Mouse (Mus musculus) liver (tissue): ENCODE measurements around the gene Sft2d1.

Experiments used
- DNase-seq: peaks from one replicate; pipeline ENCODE4 v3.0.0-alpha.2; 2020; ENCODE audit warnings: mixed read lengths

The Sft2d1 gene

DNA sequence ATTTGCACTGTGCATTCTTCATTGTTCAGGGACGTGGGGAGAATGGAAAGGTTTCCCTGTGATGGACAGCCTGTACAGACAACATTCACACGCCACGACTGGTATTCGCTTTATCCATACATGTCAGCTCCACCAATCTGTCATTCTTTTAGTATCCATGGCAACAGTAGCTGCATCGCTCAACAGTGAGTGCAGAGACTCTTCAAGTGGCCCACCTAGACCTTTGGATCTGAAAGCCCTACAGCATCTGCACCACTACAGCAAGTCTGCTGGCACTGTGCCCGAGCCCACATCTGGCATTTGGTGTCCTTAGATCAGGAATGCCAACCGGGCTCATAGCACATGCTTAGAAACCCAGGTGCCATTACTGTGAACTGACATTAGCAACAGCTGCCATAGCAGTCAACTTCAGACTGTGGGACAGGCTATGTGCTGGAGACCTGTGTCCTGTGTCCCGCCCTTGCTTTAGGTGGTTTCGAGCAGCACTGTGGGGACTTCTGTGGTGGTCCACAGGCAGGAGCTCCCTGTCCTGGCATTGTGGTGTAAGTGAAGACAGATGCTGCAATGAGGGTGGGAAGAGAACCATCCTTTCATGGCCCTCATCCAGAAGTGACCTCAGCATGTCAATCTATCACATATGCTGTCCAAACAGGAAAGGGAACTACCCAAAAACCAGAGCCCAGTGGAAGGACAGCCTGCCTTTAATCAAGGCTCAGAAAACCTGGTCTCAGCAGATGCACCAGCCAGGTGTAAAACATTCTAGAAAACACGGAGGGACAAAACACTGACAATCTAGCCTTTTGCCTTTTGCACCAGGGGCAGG, 50.6 kb downstream of the Sft2d1 start:
- DNase-seq, result no peak

DNA sequence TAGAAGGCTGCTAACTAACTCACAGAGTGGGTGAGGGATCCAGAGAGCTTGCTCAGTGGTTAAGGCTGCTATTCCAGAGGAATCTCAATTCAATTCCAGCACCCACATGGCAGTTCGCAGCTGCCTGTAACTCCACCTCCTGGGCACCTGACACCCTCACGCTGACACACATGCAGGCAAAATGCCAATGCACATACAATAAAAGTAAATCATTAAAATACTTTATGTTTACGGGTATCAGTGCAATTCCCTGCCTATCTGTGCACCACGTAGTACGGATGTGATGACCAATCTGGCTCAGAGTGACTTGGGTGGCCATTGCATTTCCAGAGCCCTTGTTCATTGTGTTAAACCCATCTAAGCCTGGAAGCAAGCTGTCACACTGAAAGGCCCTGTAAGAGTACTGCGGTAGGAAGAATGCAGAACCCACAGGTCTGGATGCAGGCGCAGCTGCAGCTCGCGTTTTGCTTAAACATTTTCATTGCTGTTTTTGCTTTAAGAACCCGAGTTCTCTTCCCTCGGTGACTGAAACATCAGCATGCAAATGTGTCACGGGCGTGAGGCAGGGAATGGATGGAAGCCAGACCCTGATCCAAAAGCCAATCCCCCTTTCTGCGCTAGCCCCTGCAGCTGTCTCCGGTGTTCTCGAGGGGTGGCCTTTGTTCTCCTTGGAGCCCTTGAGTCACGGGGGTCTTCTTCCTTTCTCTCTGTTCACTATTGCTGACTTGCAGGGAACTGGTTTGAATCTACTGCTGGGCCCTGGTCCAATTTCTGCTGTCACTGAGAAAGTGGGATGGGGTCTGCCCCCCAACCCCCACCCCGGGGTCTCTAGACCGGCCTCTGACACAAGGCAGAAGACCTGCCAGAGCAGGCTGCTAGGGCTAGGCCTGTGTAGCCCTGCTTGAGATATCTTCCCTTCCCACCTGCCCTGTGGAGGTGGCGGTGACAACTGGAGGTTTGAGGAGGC, 56.9 kb downstream of the Sft2d1 start:
- DNase-seq, result no peak

DNA sequence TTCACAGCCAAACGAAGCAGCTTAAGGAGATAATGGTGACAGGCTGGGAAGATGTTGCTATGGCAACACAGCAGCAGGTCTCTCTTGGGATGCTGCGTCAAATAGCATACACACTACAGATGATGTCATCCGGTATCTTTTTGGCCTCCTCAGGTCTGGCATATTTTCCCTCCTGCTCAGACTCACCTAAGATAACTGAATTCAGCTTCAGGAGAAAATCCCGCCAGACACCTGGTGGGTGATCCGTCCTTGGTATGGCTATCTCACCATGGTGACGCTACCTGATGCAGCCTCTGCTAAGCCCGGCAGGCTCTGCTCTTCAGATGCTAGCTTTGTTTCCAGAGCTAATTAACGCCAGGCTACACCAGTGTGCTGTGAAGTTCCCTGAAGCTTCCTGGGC, 57.7 kb downstream of the Sft2d1 start:
- no peak for DNase-seq

DNA sequence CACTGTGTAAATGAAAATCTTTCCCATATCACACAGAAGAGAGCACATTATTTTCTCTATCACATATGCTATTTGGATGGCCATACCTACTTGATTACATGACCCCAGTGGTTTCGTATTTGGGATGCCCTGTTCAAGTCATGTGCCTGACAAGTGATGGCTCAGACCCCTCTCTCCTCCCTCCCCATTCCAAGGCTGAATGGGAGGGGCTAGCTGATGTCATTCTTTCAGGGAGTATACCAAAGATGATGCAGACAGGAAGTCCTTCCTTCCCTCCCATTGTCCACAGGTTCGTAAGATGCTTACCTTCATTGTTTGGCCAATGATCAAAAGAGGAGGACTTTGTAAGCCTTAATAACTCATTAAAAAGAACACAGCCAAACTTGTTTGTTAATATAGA, 58.3 kb downstream of the Sft2d1 start:
- DNase-seq, result no peak

DNA sequence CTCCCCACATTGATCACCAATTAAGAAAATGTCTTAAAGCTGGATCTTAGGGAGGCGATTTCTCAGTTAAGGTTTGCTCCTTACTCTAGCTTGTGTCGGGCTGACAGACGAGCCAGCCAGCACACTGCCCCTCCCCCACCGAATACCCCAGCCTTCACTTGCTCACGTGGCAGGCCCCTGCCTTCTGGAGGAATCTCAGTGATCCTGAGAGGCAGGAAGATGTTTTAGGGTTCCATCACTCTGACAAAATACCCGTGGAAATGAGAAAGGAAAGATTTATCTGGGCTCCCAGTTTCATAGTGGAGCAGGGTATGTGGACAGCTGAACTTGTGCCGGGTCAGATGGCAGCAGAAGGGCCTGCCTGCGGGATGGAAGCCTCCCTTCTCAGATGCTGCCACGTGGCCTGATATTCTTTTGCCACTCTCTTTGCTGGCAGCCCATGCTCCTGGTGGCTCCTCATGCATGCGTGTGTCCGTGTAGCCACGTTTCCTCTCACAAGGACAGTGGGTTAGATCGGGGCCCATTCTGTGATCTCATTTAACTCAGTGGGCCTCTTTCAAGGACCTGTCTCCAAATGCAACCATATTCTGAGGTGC, 59.8 kb downstream of the Sft2d1 start:
- no peak for DNase-seq

DNA sequence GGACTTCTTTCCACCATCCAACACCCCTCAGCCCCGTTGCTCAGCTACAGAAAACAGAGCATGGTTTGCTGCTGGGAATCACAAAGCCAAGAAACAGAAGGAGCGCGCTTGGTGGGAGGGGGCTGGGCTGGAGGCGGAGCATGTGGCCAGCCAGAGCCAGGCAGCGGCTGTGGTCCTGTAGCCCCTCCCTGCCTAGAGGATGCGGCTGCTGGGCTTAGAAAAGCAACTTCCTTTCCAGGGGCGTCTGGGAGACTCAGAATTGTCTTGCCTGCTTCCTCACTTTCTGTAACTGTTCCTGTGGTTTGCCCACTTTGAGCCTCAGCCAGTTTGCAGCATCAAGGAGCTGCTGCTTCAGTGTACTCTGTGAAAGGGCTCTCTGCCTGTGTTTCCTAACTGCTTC, 60.9 kb downstream of the Sft2d1 start:
- DNase-seq, result peak; percentile 75

DNA sequence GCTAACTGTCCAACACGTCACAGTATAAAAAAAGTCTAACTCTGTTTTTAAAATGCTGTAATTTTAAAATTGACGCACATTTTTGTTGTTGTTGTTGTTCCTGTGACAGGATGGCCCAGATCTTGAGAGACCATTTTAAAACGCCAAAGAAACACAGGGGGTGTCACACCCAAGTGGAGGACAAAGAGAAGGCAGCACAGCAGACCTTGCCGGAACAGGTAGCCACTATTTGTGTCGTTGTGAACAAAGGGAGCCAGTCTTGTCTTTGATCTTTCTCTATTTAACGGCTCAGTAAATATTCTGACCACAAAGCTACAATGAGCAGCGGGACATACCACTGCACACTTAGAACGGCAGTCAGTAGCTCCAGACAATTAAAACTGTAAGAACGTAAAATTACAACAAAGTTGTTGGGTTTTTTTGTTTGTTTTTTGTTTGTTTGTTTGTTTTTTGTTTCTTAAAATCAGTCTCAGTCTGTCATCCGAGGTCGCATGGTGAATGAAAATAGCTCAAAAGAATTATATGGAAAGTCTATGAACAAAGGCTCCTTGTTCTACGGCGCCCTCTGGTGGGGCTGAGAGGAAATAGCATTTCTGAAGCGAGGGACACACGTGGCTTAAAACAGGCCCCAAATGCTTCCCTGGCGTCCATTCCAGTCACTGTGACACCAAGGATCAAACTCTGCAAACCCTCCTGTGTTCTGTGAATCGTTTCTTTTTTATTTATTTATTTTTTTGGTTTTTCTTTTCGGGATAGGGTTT, 61.6 kb downstream of the Sft2d1 start:
- peak; percentile 78 for DNase-seq
